Mouse (Mus musculus) thymus, postnatal 14 days (tissue): ENCODE results near the gene Bmp7.

Experiments
- DNase-seq: peaks from one replicate; pipeline ENCODE4 v3.0.0; 2021

Bmp7 gene

DNA sequence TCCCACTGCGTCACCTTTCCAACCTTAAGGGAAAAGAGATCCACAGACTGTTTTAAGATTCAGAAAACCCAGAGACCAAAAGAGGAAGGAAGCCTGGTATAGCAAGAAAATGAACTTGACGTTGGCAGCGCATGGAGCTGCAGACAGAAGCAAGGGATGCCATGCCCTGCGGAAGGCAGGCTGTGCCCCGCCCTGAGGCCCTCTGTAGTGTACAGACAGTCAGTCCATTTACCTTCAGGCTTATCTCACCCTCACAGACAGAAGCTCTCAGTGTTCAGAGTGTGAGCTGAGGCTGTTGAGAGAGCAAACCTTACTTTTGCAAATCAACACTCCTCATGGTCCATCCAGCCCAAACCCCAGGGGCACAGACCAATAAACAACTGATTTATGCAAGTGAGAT, 35.1 kb downstream of the Bmp7 start:
- DNase-seq, result no peak

DNA sequence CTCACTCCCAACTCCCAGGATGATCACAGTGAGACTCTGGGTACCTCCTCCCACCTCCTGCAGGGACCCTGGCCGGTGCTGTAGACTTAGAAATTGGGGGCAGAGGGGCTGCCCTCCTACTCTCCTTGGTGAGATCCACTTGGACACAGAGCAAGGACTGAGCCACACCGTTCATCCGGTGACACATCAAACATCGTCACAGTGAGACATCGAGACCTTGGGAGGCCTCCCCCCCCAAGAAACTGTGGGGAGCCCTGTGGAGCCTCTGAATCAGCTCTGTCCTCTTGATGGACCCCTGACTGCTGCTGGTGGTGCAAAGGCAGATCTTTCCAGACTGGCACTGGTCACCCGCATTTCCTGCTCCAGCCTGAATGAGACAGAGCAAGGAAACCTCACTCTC, 35.5 kb downstream of the Bmp7 start:
- DNase-seq, result no peak

DNA sequence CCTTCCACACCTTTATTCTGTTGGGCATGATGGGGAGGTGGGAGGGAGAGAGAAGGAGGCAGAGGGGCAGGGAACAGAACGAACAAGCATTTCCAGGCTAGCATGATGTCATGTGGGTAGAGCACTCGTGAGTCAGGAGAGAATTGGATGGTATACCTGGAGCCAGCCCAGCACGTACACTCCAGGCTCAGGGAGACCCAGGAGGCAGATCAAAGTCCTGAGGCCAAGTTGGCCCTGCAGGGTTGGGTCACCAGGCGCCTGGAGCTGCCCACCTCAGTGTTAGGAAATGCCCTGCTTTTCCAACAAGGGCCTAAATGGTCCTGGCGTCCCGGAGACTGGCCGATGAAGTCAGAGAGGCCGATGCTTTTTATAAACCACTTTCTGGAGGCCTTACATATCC, 36.6 kb downstream of the Bmp7 start:
- DNase-seq, result no peak

DNA sequence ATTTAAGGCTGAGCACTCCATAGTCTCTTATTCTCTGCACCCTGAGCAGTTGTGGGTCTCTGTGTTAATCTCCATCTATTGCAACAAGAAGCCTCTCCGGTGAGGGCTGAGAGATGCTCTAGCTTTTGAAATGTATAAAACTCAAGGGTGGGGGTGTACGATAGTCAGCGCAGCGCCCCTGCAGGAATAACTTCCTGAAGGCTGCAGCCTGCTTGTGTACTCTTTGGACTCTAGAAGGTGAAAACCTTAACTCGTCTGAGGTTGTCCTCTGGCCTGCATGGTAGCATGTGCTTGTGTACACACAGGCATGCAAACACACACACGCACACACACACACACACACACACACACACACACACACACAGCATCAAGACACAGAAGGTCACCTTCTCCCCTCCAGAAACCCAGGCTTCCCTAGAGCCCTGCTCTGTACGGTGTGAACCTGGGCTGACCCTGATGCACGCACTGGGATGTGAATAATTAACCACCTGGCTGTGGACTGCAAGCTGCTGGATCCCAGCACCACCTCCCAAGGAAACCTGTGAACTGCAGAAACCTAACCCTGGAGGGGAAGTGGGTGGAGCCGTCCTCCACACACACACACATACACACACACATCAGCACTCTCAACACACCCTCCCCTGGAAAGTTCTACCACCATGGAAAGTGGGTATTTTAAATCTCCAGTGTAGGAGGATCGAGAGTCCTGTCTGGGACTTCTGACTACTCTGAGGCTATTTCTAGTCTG, 39.0 kb downstream of the Bmp7 start:
- DNase-seq, result peak; percentile 31

DNA sequence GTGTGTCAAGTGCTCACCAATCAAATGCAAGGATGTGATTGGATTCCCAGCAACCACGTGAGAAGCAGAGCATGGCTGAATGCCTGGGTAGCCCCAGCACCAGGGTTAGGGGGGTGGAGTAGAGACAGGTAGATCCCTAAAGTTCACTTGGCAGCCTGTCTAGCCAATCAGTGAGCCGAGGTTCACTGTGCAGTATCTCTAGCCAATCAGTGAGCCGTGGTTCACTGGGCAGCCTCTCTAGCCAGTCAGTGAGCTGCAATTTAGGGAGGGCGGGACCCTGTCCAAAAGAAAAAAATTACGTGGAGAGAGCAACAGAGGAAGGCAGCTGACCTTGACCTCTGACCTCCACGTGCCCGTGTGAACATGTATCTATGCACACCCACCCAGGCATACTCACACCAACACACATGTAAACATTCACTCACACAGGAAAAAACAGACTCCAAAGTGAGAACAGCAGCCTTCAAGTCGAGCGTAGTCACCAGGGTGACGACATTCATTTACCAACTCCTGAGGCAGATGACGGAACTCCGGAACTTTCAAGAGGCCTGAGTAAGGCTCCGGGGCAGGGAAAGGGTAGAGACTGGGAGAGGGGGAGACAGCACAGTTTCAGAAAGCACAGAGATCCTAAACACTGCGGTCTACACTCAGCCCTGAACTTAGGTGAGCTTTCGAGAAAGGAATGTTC, 50.2 kb downstream of the Bmp7 start:
- no peak for DNase-seq

DNA sequence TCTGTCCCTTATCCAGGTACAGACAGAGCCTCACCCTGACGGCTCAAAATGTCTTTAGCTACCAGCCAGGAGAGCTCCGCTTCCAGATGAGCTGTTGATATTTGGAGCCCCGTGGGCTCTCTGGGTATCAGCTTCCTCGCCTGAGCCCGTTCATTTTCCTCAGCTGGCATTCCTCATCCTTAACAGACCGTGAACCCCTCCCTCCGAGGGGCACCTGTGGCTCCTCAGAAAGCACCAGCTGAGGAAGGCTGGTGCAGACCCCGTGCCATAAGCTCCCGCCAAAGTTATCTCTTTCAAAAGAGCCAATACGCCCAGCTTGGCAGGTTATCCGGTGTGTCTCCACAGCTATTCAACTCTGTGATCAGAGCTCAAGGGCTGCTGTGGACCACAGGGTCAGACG, 50.9 kb downstream of the Bmp7 start:
- DNase-seq, result no peak

DNA sequence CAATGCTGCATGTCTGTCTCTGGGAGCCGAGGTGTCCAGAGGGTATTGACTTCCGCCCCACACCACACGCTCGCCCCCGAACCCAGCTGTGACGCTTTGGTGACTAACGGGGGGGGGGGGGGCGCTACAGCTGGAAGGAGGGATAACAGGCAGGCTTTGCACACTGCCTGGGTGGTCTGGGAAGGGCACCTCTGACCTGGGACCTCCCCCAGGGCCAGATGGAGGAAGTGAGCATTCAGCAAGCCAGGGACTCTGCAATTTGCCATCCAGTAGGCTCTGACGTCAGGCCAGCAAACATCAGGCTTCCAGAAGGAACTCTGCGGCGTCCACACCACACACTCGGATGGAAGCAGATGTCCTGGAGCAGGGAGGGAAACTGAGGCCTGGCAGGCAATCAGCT, 52.0 kb downstream of the Bmp7 start:
- no peak for DNase-seq

DNA sequence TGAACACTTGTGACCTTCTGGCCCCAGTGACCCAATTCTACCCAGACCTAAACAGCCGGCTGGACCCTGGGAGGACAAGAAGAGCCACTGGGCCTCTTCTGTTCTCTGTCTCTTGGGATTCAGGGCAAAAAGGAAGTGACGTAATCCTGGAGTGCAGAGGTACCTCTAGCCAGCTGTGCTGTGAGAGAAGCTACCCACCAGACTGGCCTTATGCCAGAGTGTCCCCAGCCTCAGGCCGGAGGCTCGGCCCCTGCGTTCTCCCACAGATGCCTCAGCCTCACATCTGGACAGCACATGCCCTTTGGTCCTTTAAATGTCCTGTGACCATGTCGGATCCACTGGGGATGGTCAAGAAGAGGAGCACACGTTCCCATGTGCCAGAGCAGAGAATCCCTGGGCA, 54.3 kb downstream of the Bmp7 start:
- no peak for DNase-seq

DNA sequence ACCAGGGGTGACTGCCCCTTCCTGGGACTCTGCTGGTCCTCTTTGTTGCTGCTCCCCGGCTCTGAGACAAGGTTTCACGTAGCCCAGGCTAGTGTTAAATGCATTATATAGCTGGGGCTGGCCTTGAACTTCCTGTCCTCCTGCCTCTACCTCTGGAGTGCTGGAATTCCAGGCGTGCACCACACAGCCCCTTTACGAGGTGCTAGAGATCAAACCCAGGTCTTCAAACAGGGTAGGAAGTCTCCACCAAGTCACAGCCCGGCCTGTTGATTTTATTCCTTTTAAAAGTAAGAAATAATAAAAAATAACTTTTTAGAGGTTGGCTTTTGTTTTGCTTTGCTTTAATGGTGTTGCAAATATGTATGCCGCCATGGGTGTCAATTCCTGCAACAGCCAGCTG, 55.5 kb downstream of the Bmp7 start:
- DNase-seq, result no peak

DNA sequence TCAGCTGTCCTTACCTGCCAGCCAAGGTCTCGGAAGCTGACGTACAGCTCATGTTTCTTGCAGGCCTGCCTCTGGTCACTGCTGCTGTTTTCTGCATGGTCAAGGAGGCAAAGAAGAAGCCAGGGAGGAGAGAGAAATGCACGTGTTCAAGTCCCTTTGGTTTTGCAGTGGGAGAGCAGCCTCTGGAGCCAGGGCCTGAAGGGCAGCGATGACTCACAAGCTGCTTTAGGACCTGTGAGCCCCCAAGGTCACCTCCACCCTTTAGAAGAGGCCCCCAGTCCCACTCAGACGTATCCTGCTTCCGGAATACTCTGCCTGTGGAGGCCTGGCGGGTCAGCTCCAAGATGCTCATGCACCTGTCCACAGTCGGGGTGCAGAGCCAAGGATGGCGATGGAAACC, 64.9 kb downstream of the Bmp7 start:
- no peak for DNase-seq

DNA sequence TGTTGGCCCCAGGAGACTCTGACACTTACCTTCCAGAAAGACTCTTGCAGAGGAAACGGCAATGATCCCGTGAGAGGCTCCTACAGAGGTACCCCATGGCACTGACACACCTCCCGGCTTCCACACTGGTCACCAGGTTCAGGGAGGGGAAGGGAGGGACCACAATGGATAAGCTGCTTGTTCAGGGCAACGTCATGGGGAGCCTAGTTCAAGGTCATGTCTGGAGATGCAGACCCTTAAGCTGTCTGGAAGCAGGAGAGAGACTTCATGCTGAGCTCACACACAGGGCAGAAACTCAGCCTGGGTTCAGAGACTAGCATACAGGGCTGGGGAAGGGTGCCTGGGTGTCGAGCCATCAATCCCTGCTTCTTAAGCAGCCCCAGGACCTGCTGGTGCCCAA, 73.8 kb downstream of the Bmp7 start:
- DNase-seq, result no peak

DNA sequence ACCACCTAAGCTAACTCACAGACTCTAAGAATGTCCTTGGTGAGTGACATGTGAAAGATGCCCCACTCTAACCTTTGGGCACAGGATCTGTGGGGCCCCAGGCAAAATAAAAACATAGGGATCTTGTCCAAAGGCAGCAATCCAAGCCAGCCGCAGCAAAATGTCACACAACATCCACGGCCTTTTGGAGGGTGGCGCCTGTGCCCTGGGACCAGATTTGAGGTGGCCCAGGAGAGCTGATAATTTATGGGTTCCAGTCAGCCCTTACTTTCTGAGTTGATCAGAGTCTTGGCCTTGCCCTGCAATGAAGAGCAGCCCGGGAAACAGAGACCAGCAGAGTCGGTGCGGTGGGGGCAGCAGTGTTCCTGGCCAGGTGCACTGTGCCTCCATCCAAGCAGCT, 75.0 kb downstream of the Bmp7 start:
- DNase-seq, result no peak

DNA sequence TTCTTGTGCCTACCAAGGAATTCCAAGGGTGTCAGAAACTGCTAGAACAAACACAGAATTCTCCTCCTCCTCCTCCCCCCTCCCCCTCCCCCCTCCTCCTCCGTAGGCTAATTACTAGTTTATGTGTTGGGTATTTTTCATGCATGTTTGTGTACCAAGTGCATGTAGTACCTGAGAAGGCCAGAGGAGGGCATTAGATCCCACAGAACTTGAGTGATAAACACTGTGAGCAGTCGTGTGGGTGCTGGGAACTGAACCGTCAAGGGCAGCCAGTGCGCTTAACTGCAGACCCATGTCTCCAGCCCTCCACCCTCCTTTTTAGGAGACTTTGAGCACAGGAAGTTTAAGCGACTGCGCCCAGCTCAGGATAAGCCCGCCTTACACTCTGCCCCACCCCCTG, 75.6 kb downstream of the Bmp7 start:
- DNase-seq, result no peak

DNA sequence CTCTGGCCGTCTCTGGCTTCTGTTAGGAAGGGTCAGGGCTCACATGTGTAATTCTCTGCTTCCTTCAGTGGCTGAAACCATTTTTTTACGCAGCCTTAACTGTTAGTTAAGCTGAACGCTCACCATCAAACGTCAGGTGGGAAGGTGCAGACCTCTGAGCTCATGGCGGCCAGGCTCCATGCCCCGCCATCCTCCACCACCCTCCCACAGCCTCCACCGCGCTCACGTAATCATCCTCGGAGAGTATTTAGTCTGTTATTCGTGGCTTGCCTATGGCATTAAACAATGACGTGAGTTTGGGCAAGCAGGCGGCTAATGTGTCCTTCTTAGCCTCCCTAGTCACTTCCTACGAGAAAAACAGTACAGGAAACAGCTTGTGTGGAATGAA, 76.7 kb downstream of the Bmp7 start:
- DNase-seq, result no peak

DNA sequence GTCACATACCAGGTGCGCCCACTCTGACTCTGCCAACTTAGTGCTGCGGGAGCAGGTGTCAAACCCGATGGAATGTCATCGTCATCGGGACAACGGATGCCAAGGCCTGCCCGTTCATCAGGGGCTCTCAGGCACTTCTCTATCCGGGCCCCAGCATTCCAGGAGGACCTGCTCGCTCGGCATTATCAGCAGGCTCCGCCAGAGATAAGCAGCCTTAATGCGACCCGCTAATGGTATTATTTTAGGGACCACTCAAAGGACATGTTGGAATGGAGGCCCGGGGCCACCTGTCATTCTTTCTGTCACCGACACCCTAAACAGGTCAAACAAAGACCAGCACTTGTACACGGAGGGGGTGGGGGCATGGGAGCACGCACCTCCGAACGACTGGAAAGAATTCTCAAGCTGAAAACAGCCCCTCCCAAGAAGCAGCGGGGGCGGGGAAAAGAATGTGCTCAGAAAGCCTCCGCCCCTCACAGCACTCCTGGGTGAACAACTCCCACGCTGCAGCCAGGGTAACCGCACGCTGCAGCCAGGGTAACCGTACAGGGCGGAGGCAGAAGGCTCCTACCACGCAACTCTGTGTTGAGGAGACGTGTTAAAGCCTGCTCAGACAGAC, 77.2 kb downstream of the Bmp7 start:
- peak; percentile 40 for DNase-seq

DNA sequence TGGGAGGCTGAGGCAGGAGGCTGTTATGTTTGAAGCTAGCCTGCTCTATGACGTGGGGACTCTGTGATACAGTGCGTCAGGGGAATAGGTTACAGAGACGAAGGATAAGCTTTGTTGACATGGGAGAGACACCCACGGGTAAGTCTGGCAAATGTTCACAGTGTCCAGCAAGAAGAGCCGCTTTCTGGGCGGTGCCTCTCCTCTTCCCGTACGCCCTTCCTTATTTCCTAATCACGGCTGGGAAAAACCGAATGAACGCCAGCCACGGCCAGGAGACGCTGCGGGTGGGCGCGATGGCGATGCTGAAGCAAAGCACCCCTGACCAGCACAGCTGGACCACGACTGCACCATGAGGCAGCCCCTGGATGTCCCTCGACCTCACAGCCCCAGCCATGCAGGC, 77.7 kb downstream of the Bmp7 start:
- DNase-seq, result no peak

DNA sequence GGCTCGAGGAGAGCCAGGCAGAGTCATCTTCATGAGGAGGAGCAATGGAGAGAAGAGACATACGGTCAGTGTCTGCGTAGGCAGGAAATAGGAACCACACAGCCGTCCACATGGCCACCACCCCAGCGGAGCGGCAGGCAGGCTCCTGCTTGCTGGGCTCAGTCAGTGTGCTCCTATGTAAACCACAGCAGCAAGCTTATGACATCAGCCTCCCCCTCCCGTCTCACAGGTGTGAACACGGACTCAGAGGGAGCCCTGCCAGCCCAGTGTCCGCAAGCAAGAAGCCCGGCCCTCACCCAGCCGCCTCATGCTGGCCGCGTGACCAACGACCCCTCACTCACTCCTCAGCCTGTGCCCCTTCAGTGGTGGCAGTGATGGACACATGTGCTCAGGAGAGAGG, 78.5 kb downstream of the Bmp7 start:
- no peak for DNase-seq

DNA sequence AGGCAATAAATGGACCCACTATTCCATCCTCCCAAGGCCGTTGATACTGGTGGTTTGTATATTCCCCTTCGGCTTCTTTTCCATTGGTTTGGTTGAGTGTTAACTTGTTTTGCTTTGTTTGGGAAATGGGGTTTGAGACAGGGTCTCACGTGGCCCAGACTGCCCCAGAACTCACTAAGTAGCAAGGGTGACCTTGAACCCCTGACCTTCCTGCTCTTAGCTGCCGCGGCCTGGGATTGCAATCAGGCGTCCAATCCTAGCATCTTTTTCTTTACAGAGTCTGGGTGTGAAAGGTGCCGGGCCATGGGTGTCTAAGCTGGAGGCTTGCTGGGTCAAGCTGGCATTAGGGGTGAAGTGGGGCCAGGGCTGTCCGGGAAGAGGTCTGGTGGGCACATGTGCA, 79.5 kb downstream of the Bmp7 start:
- DNase-seq, result no peak

DNA sequence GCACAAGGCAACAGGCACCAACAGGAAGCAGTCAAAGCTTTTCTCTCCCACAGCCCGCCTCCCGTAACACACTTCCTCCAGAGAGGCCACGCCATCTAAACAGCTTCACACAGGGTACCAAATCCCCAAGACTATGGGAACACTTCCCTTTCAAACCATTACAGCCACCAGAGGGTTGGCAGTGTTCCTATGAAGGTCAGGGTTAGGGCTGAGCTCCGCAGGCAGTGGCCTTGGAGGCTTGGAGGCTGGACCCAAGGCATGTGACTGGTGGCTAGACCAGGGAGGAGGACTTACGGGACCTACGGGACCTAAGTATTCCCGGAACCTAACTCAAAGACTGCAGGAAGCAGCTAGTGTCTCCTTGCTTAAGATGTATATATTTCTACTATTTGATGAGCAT, 80.0 kb downstream of the Bmp7 start:
- no peak for DNase-seq

DNA sequence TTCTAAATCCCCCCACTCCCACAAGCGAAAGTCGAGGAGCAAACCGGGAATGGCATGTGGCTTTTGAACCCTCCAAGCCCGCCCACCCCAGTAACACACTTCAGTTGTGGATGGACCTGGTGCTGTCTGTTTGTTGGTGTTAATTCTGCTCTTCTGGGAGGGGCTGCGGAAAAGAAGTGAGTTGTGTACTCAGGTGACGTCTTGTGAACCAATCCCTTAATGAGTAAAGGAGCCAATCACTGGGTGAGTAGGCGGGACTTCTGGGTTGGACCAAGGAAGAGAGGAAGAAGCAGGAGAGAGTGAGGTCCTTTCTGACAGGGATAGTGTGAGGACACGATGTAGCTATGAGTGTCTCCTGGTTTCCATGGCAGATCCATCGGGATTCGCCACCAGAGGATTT, 83.1 kb downstream of the Bmp7 start:
- no peak for DNase-seq

DNA sequence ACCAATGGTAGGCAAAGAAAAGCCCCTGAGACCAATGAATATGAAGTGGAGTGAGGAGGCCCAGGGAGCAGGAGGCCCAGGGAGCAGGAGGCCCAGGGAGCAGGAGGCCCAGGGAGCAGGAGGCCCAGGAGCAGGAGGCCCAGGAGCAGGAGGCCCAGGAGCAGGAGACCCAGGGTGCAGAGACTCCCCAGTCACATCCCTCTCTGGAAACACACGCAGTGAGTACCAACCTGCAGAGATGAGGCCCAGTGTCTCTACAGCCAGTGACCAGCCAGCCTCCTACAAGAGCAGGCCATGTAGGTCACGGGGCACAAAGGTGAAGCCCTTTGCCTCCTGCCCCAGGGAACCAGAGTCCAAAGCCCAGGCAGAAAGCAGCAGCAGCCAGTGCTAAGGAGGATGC, 83.6 kb downstream of the Bmp7 start:
- DNase-seq, result no peak

DNA sequence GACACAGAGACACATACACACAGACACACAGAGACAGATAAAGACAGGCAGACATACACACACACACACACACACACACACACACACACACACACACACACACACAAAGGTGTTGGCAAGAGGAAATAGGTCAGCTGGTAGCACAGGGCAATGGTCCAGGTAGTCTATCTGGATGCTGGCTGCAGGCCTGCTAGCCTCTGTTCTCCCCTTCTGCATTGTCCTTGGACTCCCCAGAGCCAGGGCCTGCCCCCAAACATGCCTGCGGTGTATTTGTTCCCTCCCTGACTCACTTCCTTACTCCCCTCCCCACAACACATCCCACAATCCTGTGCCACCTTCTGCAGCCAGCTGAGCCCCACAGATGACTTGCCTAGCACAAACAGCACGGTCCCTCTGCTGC, 86.0 kb downstream of the Bmp7 start:
- no peak for DNase-seq

DNA sequence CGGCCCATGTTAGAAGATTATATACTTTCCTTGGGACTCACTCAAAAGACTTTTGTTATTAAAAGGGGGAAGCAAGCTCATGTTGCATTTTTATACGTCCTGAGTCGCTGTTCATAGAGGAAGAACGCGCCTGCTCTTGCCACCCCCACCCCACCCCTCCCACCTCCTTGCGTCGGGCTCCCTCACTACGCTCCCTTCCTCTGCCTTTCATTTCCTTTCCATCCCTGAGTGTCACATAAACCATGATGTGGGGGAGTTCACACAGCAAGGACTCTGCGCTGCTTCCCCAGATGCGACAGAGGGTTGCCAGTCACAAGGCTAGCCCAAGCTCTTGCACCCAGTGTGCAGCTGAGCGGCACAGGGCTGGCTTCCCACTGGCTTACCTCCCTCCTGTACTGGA, 88.3 kb downstream of the Bmp7 start:
- DNase-seq, result no peak

DNA sequence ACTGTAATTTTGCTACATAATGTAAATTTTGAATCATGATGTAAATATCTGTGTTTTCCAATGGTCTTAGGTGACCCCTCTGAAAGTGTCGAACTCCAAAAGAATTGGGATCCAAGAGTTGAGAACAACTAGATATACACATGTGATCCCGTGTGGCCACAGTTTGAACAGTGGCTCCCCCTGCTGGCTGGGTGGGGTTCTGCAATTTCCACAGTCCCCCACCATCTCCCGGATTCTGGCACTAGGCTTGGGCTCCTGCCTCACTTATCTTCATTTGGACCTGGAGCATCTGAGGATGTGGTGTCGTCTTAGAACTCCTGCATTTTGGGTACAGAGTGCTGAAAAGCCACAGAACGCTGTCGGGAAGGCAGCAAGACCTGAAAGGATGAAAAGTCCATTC, 91.9 kb downstream of the Bmp7 start:
- peak; percentile 66 for DNase-seq

DNA sequence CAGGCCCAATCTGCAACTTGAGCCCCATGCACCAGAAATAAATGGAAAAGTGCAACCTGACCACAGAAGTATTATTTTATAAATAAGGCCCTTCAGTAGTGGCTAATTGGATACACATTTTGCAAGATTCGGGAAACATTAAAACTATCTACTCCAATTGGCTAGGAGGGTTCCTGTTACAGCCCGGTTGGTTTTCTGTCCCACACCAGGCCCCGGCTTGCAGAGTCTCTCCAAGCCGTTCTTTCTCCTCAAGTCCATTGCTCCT, 93.9 kb downstream of the Bmp7 start:
- DNase-seq, result no peak
